Mouse (Mus musculus) hindbrain, postnatal 0 days (tissue): ENCODE measurements at regions not wholly inside any gene's neighbourhood (a gene's known extent, or its start where the extent isn't known, plus 50 kb on each side); places are given as distances from the start of the nearest gene placed in this dataset.

Experiments used
- ATAC-seq: fragments of 200-750 bp; cut with Nextera tagmentation; 2 replicates; pipeline ENCODE4 v1.8.0; 2017; ENCODE audit warnings: mild to moderate bottlenecking, moderate TSS enrichment, moderate library complexity
- DNase-seq: peaks from one replicate; pipeline ENCODE4 v3.0.0-alpha.2; 2015; ENCODE audit warnings: low spot score
- H3K27ac ChIP-seq: fragments of 300-500 bp; sonication (generic); 2 replicates; pipeline ENCODE4 v1.5.1; 2014; ENCODE audit warnings: mild to moderate bottlenecking
- H3K27me3 ChIP-seq: fragments of 300-500 bp; sonication (generic); 2 replicates; pipeline ENCODE4 v1.6.1; 2014; ENCODE audit warnings: low read length, mixed read lengths; ENCODE audit not compliant: insufficient read depth
- H3K36me3 ChIP-seq: fragments of 300-500 bp; sonication (generic); 2 replicates; pipeline ENCODE4 v1.6.1; 2014; ENCODE audit warnings: low read length, mixed read lengths; ENCODE audit not compliant: insufficient read depth
- H3K4me1 ChIP-seq: fragments of 300-500 bp; sonication (generic); 2 replicates; pipeline ENCODE4 v1.6.1; 2014; ENCODE audit warnings: antibody characterized with exemption, low read length, mixed read lengths; ENCODE audit not compliant: insufficient read depth
- H3K4me2 ChIP-seq: fragments of 300-500 bp; sonication (generic); 2 replicates; pipeline ENCODE4 v1.6.1; 2014; ENCODE audit warnings: low read depth, mild to moderate bottlenecking, low read length, moderate library complexity, mixed read lengths
- H3K4me3 ChIP-seq: fragments of 300-500 bp; sonication (generic); 2 replicates; pipeline ENCODE4 v1.5.1; 2014; ENCODE audit warnings: low read length
- H3K9ac ChIP-seq: fragments of 300-500 bp; sonication (generic); replicated peaks from 2 replicates; pipeline ENCODE4 v1.6.1; 2014; ENCODE audit warnings: mild to moderate bottlenecking, low read length, moderate library complexity, mixed read lengths
- H3K9me3 ChIP-seq: fragments of 300-500 bp; sonication (generic); 2 replicates; pipeline ENCODE4 v1.6.1; 2016; ENCODE audit warnings: low read length, mixed read lengths
- CTCF ChIP-seq: IDR thresholded peaks from 2 replicates; pipeline ENCODE4 v1.5.1; 2016; ENCODE audit warnings: antibody characterized with exemption, control low read depth, low read depth
- WGBS: fragments of 180-500 bp; shearing (Covaris S2); extraction: QIAGEN DNeasy Blood & Tissue Kit; methylation state at CpG from one replicate; pipeline ENCODE4 v1.1.7; 2014; 5-methylcytosine and 5-hydroxymethylcytosine counted together

- no peak for ATAC-seq
- TF ChIP-seq CTCF, result no peak
- 70% methylated on average over 1 of the region's 1 CpGs for WGBS
- no peak for DNase-seq
- no peaks in the 10 kb centered on the region for H3K36me3 ChIP-seq
- H3K4me3 ChIP-seq, result no peak overlapping the region
- H3K27me3 ChIP-seq, result no peaks in the 10 kb centered on the region
- no peak overlapping the region for H3K4me2 ChIP-seq
- no peaks in the 10 kb centered on the region for H3K4me1 ChIP-seq
- H3K27ac ChIP-seq, result no peak overlapping the region
- H3K9me3 ChIP-seq, result no peaks in the 10 kb centered on the region
- H3K9ac ChIP-seq, result no peak overlapping the region
Measured at GRCm38 (mm10) chr1:186447521-186447920, 258.3 kb downstream of the Tgfb2 start.

GRCm38 (mm10) chr1:186444701-186445131, 261.1 kb downstream of the Tgfb2 start:
- H3K4me1 ChIP-seq, result no peaks in the 10 kb centered on the region
- H3K27ac ChIP-seq, result no peak overlapping the region
- no peak for ATAC-seq
- DNase-seq, result no peak
- H3K4me2 ChIP-seq, result no peak overlapping the region
- H3K9ac ChIP-seq, result no peak overlapping the region
- 77% methylated on average over 5 of the region's 5 CpGs for WGBS
- no peak for TF ChIP-seq CTCF
- H3K4me3 ChIP-seq, result no peak overlapping the region
- H3K27me3 ChIP-seq, result no peaks in the 10 kb centered on the region
- no peaks in the 10 kb centered on the region for H3K9me3 ChIP-seq
- H3K36me3 ChIP-seq, result no peaks in the 10 kb centered on the region

GRCm38 (mm10) chr1:186442160-186442559, 263.6 kb downstream of the Tgfb2 start:
- no peak overlapping the region for H3K27ac ChIP-seq
- H3K4me2 ChIP-seq, result no peak overlapping the region
- DNase-seq, result no peak
- WGBS, result 63% methylated on average over 1 of the region's 1 CpGs
- H3K9me3 ChIP-seq, result no peaks in the 10 kb centered on the region
- H3K36me3 ChIP-seq, result no peaks in the 10 kb centered on the region
- H3K4me1 ChIP-seq, result no peaks in the 10 kb centered on the region
- no peak overlapping the region for H3K4me3 ChIP-seq
- ATAC-seq, result no peak
- TF ChIP-seq CTCF, result no peak
- no peaks in the 10 kb centered on the region for H3K27me3 ChIP-seq
- H3K9ac ChIP-seq, result no peak overlapping the region

GRCm38 (mm10) chr1:186435336-186435972, 270.3 kb downstream of the Tgfb2 start:
- WGBS, result 46% methylated on average over 12 of the region's 12 CpGs
- Histone ChIP-seq H3K4me1 (0 out of 2 replicates have a peak, but pooled peaks cover 7% of the 10 kb centered on the region), H3K9ac (no peak overlapping the region), H3K4me2 (no peak overlapping the region), H3K27ac (no peak overlapping the region), H3K9me3 (no peaks in the 10 kb centered on the region), H3K36me3 (no peaks in the 10 kb centered on the region), H3K4me3 (no peak overlapping the region), H3K27me3 (no peaks in the 10 kb centered on the region)
- DNase-seq (no peak), ATAC-seq (no peak)
- TF ChIP-seq CTCF, result no peak

GRCm38 (mm10) chr1:186434782-186435181, 271.0 kb downstream of the Tgfb2 start:
- DNase-seq (no peak), ATAC-seq (no peak)

GRCm38 (mm10) chr1:186434007-186434406, 271.8 kb downstream of the Tgfb2 start:
- Histone ChIP-seq H3K4me2 (no peak overlapping the region), H3K9me3 (no peaks in the 10 kb centered on the region), H3K27me3 (no peaks in the 10 kb centered on the region), H3K4me3 (no peak overlapping the region), H3K4me1 (0 out of 2 replicates have a peak, but pooled peaks cover 7% of the 10 kb centered on the region), H3K9ac (no peak overlapping the region), H3K27ac (no peak overlapping the region), H3K36me3 (no peaks in the 10 kb centered on the region)
- TF ChIP-seq CTCF, result no peak
- 49% methylated on average over 2 of the region's 2 CpGs for WGBS
- DNase-seq (no peak), ATAC-seq (no peak)

More at GRCm38 (mm10) chr1:186434782-186435181, 271.0 kb downstream of the Tgfb2 start:
- Histone ChIP-seq H3K27me3 (no peaks in the 10 kb centered on the region), H3K9ac (no peak overlapping the region), H3K9me3 (no peaks in the 10 kb centered on the region), H3K4me1 (0 out of 2 replicates have a peak, but pooled peaks cover 7% of the 10 kb centered on the region), H3K4me2 (no peak overlapping the region), H3K36me3 (no peaks in the 10 kb centered on the region), H3K4me3 (no peak overlapping the region), H3K27ac (no peak overlapping the region)
- no peak for TF ChIP-seq CTCF
- whole genome bisulfite sequencing, result 55% methylated on average over 9 of the region's 9 CpGs

GRCm38 (mm10) chr1:186433169-186433665, 272.6 kb downstream of the Tgfb2 start:
- Histone ChIP-seq H3K9me3 (no peaks in the 10 kb centered on the region), H3K4me2 (no peak overlapping the region), H3K9ac (no peak overlapping the region), H3K36me3 (no peaks in the 10 kb centered on the region), H3K27me3 (no peaks in the 10 kb centered on the region), H3K27ac (no peak overlapping the region; the same call in 1 of the 2 replicates), H3K4me3 (no peak overlapping the region), H3K4me1 (0 out of 2 replicates have a peak, but pooled peaks cover 7% of the 10 kb centered on the region)
- TF ChIP-seq CTCF, result no peak
- peak; percentile 78 for ATAC-seq
- peak; percentile 71 for DNase-seq
- WGBS, result 47% methylated on average over 7 of the region's 7 CpGs
